In genomic region chr5:68254111-68254510, GRCm38 (mm10) we compare ENCODE assay signal across 17 mouse cellular contexts.
DNase-seq lines count a peak whose midpoint lies in the region.
"Had no signal": no experiment of that assay in that cellular context is flagged by ENCODE, and none has a peak within 500 bp of the region (broad histone marks: within the 10 kb centered on the region; RNA-seq: fewer than 3 reads in every experiment).

No protein-coding gene starts in this region.

- intact Hi-C loops in left cerebral cortex, postnatal 36 days (cut with DNase I): loop anchor here (5.0 kb wide), 1 partner anchor 1088 kb away; the partner anchor contains the start of gene Kctd8

- DNase-seq in embryo, embryonic 11 days: peak; percentile 2
- no peak for DNase-seq in embryo, embryonic 10 days (ENCODE audit: low spot score)
- peak; percentile 22 for DNase-seq in brain, adult 2 months (ENCODE audit: low read depth, low spot score)
- DNase-seq in cerebellum, adult 18-20 months: peak; percentile 23 to 26
- DNase-seq in cerebellum, postnatal 10 days: peak; percentile 19 to 44
- no peak for DNase-seq in left cerebral cortex, postnatal 36 days (ENCODE audit: low spot score in 2 of 2)
- DNase-seq in liver: no peak
- no peak for DNase-seq in left cerebral cortex, adult 9 months (ENCODE audit: low spot score in 2 of 2)
- DNase-seq: adrenal gland, postnatal 10 days; gastrocnemius, postnatal 10 days; heart, postnatal 10 days; kidney, adult 8-10 months; kidney, postnatal 25 days; lung, adult 2 months; lung, postnatal 10 days; thymus, adult 2 months; thymus, postnatal 4 days had no signal

Comparison
In these comparisons a context has a peak if more than half of its experiments do, and no peak if none do; other contexts are left out.
1. DNase-seq: peak in embryo, embryonic 11 days (single experiment), brain, adult 2 months (single experiment), cerebellum, adult 18-20 months (2 of 2) and cerebellum, postnatal 10 days (2 of 2); none in embryo, embryonic 10 days (single experiment), left cerebral cortex, postnatal 36 days (0 of 2), liver (single experiment) and left cerebral cortex, adult 9 months (0 of 2).